8 mouse cellular contexts compared by ENCODE assay signal in the genomic region with DNA sequence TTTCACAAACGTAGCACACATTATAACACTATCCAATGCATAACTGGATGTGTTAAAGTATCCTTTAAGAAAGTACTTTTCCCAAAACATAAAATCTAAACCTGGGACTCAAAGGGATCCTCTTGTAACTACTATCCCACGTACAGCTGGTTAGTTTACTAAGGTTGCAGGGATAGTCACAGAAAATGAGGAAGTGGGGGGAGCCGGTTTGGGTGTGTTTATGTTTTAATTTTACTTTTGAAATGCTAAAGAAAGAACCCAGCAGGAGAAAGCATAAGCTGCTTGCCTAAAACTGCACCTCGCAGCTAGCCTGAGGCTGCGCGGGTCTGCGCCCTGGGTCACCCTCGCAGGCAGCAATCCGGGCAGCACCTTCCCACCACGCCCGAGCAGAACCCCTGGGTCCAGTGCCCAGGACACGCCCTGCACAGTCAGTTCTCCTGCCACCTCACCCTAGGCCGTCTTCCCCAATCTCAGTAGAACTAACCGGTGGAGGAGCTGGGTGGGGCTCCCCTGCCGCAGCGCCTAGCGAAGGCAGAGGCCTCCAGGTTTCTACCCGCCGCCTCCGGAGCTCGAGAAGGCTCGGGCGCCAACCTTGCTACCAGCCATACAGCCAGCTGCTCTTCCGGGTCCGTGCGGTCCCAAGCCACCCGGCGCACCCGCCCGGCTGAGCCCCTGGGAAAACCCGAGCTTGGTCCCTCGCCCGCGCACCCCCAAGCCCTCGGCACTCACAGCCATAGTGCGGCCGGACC. TPM values are rescaled to one million over a fixed set of nuclear protein-coding genes. Genes with fewer than 3 reads are reported as not detected.
DNase-seq lines count a peak whose midpoint lies in the region; ATAC-seq lines count a peak whose summit lies in the region.

No protein-coding gene starts in this region.

- H3K27me3 ChIP-seq in forebrain, embryonic 16.5 days (replicated peaks; ENCODE audit: control insufficient read depth, insufficient read depth, low read length), result no peaks in the 10 kb centered on the region
- H3K27me3 ChIP-seq in limb, embryonic 13.5 days, result no peaks in the 10 kb centered on the region
- H3K27me3 ChIP-seq in midbrain, embryonic 13.5 days, result 0 out of 2 replicates have a peak, but pooled peaks cover 2% of the 10 kb centered on the region

- H3K9ac ChIP-seq in forebrain, embryonic 16.5 days (replicated peaks; ENCODE audit: low read depth, low read length), result peak overlapping the region; percentile 96
- peak overlapping the region; percentile 85 for H3K9ac ChIP-seq in limb, embryonic 13.5 days
- H3K9ac ChIP-seq in midbrain, embryonic 13.5 days (replicated peaks), result peak overlapping the region; percentile 87

- peak overlapping the region; percentile 82 for H3K4me2 ChIP-seq in forebrain, embryonic 16.5 days (ENCODE audit: low read length)
- H3K4me2 ChIP-seq in limb, embryonic 13.5 days (replicated peaks), result peak overlapping the region; percentile 84
- peak overlapping the region; percentile 74 for H3K4me2 ChIP-seq in midbrain, embryonic 13.5 days (replicated peaks)

- H3K36me3 ChIP-seq in forebrain, embryonic 16.5 days (ENCODE audit: control insufficient read depth, insufficient read depth), result peaks cover 10% of the 10 kb centered on the region
- peaks cover 19% of the 10 kb centered on the region for H3K36me3 ChIP-seq in limb, embryonic 13.5 days
- H3K36me3 ChIP-seq in midbrain, embryonic 13.5 days, result peaks cover 19% of the 10 kb centered on the region

- peak; percentile 74 for ATAC-seq in forebrain, embryonic 16.5 days
- ATAC-seq in limb, embryonic 13.5 days (ENCODE audit: low FRiP score, low read depth), result peak; percentile 70
- peak; percentile 62 for ATAC-seq in midbrain, embryonic 13.5 days

- 1% methylated on average over 37 of the region's 37 CpGs for WGBS in forebrain, embryonic 16.5 days
- 2% methylated on average over 37 of the region's 37 CpGs for WGBS in limb, embryonic 13.5 days
- WGBS in midbrain, embryonic 13.5 days, result 2% methylated on average over 37 of the region's 37 CpGs

- H3K4me3 ChIP-seq in forebrain, embryonic 16.5 days (replicated peaks; ENCODE audit: low read length), result peak overlapping the region; percentile 100
- H3K4me3 ChIP-seq in limb, embryonic 13.5 days, result peak overlapping the region; percentile 90
- peak overlapping the region; percentile 73 for H3K4me3 ChIP-seq in midbrain, embryonic 13.5 days (replicated peaks)

- H3K4me1 ChIP-seq in forebrain, embryonic 16.5 days (replicated peaks; ENCODE audit: control insufficient read depth, insufficient read depth, low read length), result peaks cover 14% of the 10 kb centered on the region
- H3K4me1 ChIP-seq in limb, embryonic 13.5 days, result peaks cover 10% of the 10 kb centered on the region
- H3K4me1 ChIP-seq in midbrain, embryonic 13.5 days (replicated peaks), result peaks cover 12% of the 10 kb centered on the region

- DNase-seq in heart, adult 11 months, result peak; percentile 98
- no peak for DNase-seq in heart, adult 9 months (ENCODE audit: low spot score in 2 of 2)
- DNase-seq in NIH3T3 (ENCODE audit: low read depth), result peak; percentile 69
- DNase-seq in right cerebral cortex, postnatal 25 days, result no peak
- no peak for DNase-seq in adrenal gland, postnatal 14 days

- H3K9me3 ChIP-seq in forebrain, embryonic 16.5 days (ENCODE audit: control insufficient read depth, low read length), result no peaks in the 10 kb centered on the region
- no peaks in the 10 kb centered on the region for H3K9me3 ChIP-seq in limb, embryonic 13.5 days
- no peaks in the 10 kb centered on the region for H3K9me3 ChIP-seq in midbrain, embryonic 13.5 days

- H3K27ac ChIP-seq in forebrain, embryonic 16.5 days (ENCODE audit: low read length), result peak overlapping the region; percentile 70
- H3K27ac ChIP-seq in limb, embryonic 13.5 days, result peak overlapping the region; percentile 73; the same call in 1 of the 2 replicates
- peak overlapping the region; percentile 62 for H3K27ac ChIP-seq in midbrain, embryonic 13.5 days

RNA-seq across cellular contexts. Expression of gene Iqgap1, which starts 23.2 kb away (rescaled TPM):
- polyA plus RNA-seq in forebrain, embryonic 16.5 days (2015; fragmentation: Nextera tagmentation; extraction: Ambion mirVana), result 24.5 and 25.9 TPM in 2 replicates
- 50.1 and 52.9 TPM in 2 replicates for polyA plus RNA-seq in limb, embryonic 13.5 days (2015; fragmentation: Nextera tagmentation; extraction: Ambion mirVana)
- 19.9 and 21.7 TPM in 2 replicates for polyA plus RNA-seq in midbrain, embryonic 13.5 days (2015; fragmentation: Nextera tagmentation; extraction: Ambion mirVana)
- 70.0 and 95.3 TPM in 2 replicates for total RNA-seq in adrenal gland, postnatal 14 days (2021)

RNA-seq across cellular contexts. Expression of gene Zscan2, which starts 58.1 kb away (rescaled TPM):
- polyA plus RNA-seq in forebrain, embryonic 16.5 days (2015; fragmentation: Nextera tagmentation; extraction: Ambion mirVana), result 5.7 and 5.9 TPM in 2 replicates
- polyA plus RNA-seq in limb, embryonic 13.5 days (2015; fragmentation: Nextera tagmentation; extraction: Ambion mirVana), result 3.6 and 4.5 TPM in 2 replicates
- polyA plus RNA-seq in midbrain, embryonic 13.5 days (2015; fragmentation: Nextera tagmentation; extraction: Ambion mirVana), result 6.1 and 6.6 TPM in 2 replicates
- total RNA-seq in adrenal gland, postnatal 14 days (2021), result 4.9 and 8.3 TPM in 2 replicates

Comparison
In these comparisons a context has a peak if more than half of its experiments do, and no peak if none do; other contexts are left out.
1. DNase-seq: peak in heart, adult 11 months (single experiment) and NIH3T3 (single experiment); none in heart, adult 9 months (0 of 2), right cerebral cortex, postnatal 25 days (single experiment) and adrenal gland, postnatal 14 days (single experiment).
2. Peak in every context shown above with its lines, with median percentiles within 50 percentile points of each other: ATAC-seq, H3K27ac ChIP-seq, H3K4me2 ChIP-seq, H3K4me3 ChIP-seq and H3K9ac ChIP-seq.